Mouse (Mus musculus) heart, embryonic 12.5 days (tissue): ENCODE measurements around the gene Zfp961. TPM values are rescaled to one million over a fixed set of nuclear protein-coding genes. Genes with fewer than 3 reads are reported as not detected.
"Not testable (repeated sequence)": the region's sequence is repeated elsewhere in the genome, so short reads cannot be mapped to it uniquely, and the experiment has no call there.

ENCODE experiments used
- ATAC-seq: fragments of 200-750 bp; cut with Nextera tagmentation; 2 replicates; pipeline ENCODE4 v1.8.0; 2017; ENCODE audit warnings: moderate TSS enrichment, moderate library complexity; ENCODE audit not compliant: insufficient number of reproducible peaks, low FRiP score
- H3K27ac ChIP-seq: fragments of 300-500 bp; sonication (generic); 2 replicates; pipeline ENCODE4 v1.5.1; 2016; ENCODE audit warnings: mild to moderate bottlenecking, moderate library complexity; ENCODE audit not compliant: poor library complexity, severe bottlenecking
- H3K27me3 ChIP-seq: fragments of 300-500 bp; sonication (generic); replicated peaks from 2 replicates; pipeline ENCODE4 v1.6.1; 2016; ENCODE audit warnings: mild to moderate bottlenecking, moderate library complexity
- H3K36me3 ChIP-seq: fragments of 300-500 bp; sonication (generic); 2 replicates; pipeline ENCODE4 v1.6.1; 2016; ENCODE audit warnings: mild to moderate bottlenecking, moderate library complexity
- H3K4me1 ChIP-seq: fragments of 300-500 bp; sonication (generic); replicated peaks from 2 replicates; pipeline ENCODE4 v1.6.1; 2016; ENCODE audit warnings: mild to moderate bottlenecking
- H3K4me2 ChIP-seq: fragments of 300-500 bp; sonication (generic); 2 replicates; pipeline ENCODE4 v1.6.1; 2016; ENCODE audit warnings: mild to moderate bottlenecking, moderate library complexity
- H3K4me3 ChIP-seq: fragments of 300-500 bp; sonication (generic); 2 replicates; pipeline ENCODE4 v1.5.1; 2016; ENCODE audit warnings: mild to moderate bottlenecking
- H3K9ac ChIP-seq: fragments of 300-500 bp; sonication (generic); 2 replicates; pipeline ENCODE4 v1.6.1; 2016; ENCODE audit warnings: mild to moderate bottlenecking, moderate library complexity
- H3K9me3 ChIP-seq: fragments of 300-500 bp; sonication (generic); replicated peaks from 2 replicates; pipeline ENCODE4 v1.6.1; 2016; ENCODE audit warnings: mild to moderate bottlenecking, moderate library complexity
- WGBS: fragments of 180-500 bp; shearing (Covaris S2); methylation state at CpG from one replicate; pipeline ENCODE4 v1.1.7; 2016; 5-methylcytosine and 5-hydroxymethylcytosine counted together
- polyA plus RNA-seq: library from polyadenylated mRNA; unstranded; fragments of >200 nt; fragmentation: Nextera tagmentation; extraction: Ambion mirVana; gene quantifications from 2 replicates; pipeline ENCODE4 v1.2.1, GENCODE M21; 2016

Gene Zfp961
- polyA plus RNA-seq, 1 experiment from 2014 or later: 14.9 TPM

DNA sequence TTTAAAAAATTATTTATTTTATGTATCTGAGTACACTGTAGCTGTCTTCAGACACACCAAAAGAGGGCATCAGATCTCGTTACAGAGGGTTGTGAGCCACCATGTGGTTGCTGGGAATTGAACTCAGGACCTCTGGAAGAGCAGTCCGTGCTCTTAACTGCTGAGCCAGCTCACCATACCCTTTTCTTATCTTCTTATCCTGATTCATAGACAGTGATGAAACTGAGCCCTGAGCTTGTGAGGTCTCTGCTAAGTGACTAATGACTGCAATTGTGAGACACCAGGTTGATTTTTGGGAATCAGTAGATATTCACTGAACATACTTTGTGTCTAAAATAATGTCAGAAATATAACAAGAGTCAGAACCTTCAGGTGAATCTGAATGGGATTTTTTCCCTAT is 12.8 kb upstream of the Zfp961 start:
- not testable (repeated sequence) for H3K9me3 ChIP-seq, H3K27me3 ChIP-seq, H3K4me2 ChIP-seq, H3K27ac ChIP-seq, H3K9ac ChIP-seq, H3K4me3 ChIP-seq, H3K4me1 ChIP-seq, ATAC-seq
- 72% methylated on average over 2 of the region's 2 CpGs for WGBS
- peaks cover 10% of the 10 kb centered on the region for H3K36me3 ChIP-seq

DNA sequence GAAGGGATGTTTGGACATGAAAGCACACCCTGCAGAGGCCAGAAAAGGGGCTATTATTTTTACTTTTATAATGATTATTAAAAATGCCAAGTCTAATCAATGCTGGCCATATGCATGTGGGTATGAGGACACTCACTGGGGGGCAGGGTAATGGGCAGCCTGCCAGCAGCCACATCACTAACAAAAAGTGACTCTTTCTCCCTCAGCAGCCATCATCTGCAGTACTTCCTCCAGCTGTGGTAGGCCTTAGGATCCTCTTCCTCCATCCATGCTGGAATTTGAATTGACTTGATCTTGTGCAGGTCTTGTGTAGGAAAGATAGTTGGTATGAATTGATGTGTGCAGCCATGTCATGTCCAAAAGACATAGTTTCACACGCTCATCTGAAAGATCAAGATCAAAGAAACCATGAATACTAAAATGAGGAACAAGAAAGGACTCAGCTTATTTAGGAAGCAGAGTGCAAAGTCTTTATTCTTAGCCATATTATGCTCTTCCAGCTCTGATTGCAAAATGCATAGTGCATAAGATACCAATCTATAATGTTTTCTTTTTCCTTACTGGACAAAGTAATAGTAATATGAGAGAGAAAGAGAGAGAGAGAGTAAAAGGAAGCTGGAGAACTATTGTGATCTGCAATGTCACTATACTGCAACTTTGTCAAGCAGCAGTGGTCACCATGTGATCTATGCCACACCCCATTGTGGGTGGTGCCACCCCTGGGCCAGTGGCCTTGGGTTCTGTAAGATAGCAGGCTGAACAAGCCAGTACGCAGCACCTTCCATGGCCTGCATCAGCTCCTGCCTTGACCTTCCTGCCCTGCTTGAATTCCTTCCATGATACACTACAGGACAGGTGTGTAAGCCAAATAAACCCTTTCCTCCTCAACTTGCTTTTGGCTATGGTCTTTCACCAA is 10.3 kb upstream of the Zfp961 start:
- H3K4me1 ChIP-seq: no peaks in the 10 kb centered on the region
- ATAC-seq: peak; percentile 68; the same call in 1 of the 2 replicates
- no peak overlapping the region for H3K4me2 ChIP-seq
- H3K4me3 ChIP-seq: no peak overlapping the region
- H3K27ac ChIP-seq: no peak overlapping the region
- H3K9me3 ChIP-seq: no peaks in the 10 kb centered on the region
- 68% methylated on average over 2 of the region's 2 CpGs for WGBS
- no peak overlapping the region for H3K9ac ChIP-seq
- H3K36me3 ChIP-seq: no peaks in the 10 kb centered on the region
- peaks cover 3% of the 10 kb centered on the region; the same call in 1 of the 2 replicates for H3K27me3 ChIP-seq

DNA sequence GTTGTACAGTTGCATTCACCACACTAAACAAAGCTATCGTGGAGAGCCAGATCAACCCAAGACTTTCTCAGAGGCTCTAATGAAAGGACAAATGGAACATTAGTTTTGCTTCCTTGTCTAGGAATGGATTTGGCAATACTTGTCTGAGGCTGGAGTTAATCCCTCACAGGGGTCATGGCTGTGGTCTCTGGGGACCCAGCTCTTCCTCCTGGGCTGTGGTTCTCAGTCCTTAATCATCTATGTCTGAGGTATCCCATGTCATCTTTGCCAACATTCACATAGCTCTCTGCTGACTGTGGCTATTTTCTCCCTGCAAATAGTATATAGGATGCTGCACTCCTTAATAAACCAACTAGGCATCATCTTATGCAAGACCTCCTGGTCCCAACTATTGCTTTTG is 9.1 kb upstream of the Zfp961 start:
- ATAC-seq: no peak
- WGBS: 79% methylated on average over 1 of the region's 1 CpGs

DNA sequence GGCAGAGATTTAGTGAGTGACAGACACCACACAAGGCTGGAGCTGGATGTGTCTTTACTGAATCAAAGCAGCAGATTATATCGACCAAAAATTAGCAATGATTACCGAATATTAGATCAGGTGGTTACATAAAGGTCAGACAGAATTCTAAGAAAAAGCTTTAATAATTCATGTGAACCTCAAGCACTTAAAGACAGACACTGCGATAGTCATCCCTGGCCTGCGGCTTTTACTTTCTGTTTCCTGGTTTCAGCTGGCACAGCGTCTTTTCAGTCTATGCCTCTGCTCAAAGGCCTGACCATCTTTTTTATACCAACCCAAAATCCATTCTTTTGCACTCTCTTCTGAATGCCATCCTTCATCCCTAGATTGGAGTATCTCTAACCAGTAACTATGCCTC is 2.2 kb upstream of the Zfp961 start:
- H3K36me3 ChIP-seq: peaks cover 4% of the 10 kb centered on the region; the same call in 1 of the 2 replicates
- no peaks in the 10 kb centered on the region for H3K9me3 ChIP-seq
- no peak overlapping the region for H3K4me3 ChIP-seq
- ATAC-seq: no peak
- 82% methylated on average over 5 of the region's 5 CpGs for WGBS
- no peak overlapping the region for H3K4me2 ChIP-seq
- no peak overlapping the region for H3K9ac ChIP-seq
- peaks cover 11% of the 10 kb centered on the region for H3K4me1 ChIP-seq
- peaks cover 9% of the 10 kb centered on the region; the same call in 1 of the 2 replicates for H3K27me3 ChIP-seq
- no peak overlapping the region for H3K27ac ChIP-seq

More for the DNA sequence above, 9.1 kb upstream of the Zfp961 start:
- no peaks in the 10 kb centered on the region for H3K9me3 ChIP-seq
- no peak overlapping the region for H3K9ac ChIP-seq
- H3K27ac ChIP-seq: no peak overlapping the region
- no peak overlapping the region for H3K4me2 ChIP-seq
- no peak overlapping the region for H3K4me3 ChIP-seq
- no peaks in the 10 kb centered on the region for H3K4me1 ChIP-seq
- peaks cover 6% of the 10 kb centered on the region; the same call in 1 of the 2 replicates for H3K27me3 ChIP-seq
- no peaks in the 10 kb centered on the region for H3K36me3 ChIP-seq

DNA sequence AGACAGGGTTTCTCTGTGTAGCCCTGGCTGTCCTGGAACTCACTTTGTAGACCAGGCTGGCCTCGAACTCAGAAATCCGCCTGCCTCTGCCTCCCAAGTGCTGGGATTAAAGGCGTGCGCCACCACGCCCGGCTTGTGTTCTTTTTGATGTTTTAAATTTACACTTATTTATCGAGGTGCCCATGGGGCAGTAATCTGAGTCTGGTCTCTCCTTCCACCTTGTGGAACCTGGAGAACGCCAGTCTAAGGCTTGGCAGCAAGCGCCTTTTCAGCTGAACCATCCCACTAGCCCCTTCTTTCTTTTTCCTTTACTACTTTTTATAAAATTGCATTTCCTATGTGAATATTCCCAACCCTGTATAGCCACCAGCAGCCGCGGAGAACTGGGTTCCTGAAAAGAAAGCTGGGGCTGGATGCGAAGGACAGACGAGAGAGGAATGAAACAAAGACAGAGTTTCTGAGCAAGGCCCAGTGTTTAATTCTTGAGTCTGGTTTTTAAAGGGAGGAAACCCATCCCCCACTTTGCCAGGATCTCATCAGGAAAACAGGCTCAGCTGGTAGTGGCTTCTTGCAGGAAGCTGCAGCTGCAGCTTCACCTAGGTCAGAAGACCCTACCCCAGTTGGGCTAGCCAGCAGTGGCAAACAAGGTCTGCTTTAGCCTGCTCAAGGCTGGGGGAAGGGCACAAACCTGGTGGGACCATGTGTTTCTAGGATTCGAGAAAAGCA is 761 bp downstream of the Zfp961 start:
- no peak for ATAC-seq
- Histone ChIP-seq H3K36me3 (peaks cover 15% of the 10 kb centered on the region), H3K4me3 (peak overlapping the region; percentile 82), H3K27me3 (0 out of 2 replicates have a peak, but pooled peaks cover 3% of the 10 kb centered on the region), H3K9ac (peak overlapping the region; percentile 78), H3K4me1 (peaks cover 11% of the 10 kb centered on the region), H3K27ac (no peak overlapping the region; the same call in 1 of the 2 replicates), H3K9me3 (peaks cover 3% of the 10 kb centered on the region), H3K4me2 (peak overlapping the region; percentile 71)
- 38% methylated on average over 14 of the region's 14 CpGs for WGBS

DNA sequence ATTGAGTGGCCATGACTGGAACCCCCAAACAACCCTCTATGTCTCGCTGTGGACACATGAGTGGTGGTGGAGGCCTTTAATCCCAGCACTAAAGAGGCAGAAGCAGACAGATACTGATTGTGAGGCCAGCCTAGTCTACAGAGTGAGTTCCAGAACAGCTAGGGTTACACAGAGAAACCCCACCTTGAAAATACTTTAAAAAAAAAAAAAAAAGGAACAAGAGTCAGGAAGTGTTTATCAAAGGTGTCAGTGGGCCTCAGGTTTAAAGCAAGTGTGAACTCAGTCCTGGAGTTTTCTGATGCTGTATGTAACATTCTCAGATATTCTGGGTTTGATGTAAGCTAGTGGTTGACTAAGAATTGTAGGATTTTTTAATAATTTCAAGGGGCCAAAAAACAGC is 1.7 kb downstream of the Zfp961 start:
- 84% methylated on average over 1 of the region's 1 CpGs for WGBS
- Histone ChIP-seq H3K4me2 (peak overlapping the region; percentile 71; the same call in 1 of the 2 replicates), H3K9me3 (peaks cover 3% of the 10 kb centered on the region), H3K27me3 (0 out of 2 replicates have a peak, but pooled peaks cover 2% of the 10 kb centered on the region), H3K4me3 (no peak overlapping the region), H3K36me3 (peaks cover 15% of the 10 kb centered on the region), H3K9ac (0 out of 2 replicates have a peak overlapping the region, but pooled peaks have one; percentile 30), H3K27ac (no peak overlapping the region), H3K4me1 (peaks cover 11% of the 10 kb centered on the region)
- ATAC-seq: no peak

DNA sequence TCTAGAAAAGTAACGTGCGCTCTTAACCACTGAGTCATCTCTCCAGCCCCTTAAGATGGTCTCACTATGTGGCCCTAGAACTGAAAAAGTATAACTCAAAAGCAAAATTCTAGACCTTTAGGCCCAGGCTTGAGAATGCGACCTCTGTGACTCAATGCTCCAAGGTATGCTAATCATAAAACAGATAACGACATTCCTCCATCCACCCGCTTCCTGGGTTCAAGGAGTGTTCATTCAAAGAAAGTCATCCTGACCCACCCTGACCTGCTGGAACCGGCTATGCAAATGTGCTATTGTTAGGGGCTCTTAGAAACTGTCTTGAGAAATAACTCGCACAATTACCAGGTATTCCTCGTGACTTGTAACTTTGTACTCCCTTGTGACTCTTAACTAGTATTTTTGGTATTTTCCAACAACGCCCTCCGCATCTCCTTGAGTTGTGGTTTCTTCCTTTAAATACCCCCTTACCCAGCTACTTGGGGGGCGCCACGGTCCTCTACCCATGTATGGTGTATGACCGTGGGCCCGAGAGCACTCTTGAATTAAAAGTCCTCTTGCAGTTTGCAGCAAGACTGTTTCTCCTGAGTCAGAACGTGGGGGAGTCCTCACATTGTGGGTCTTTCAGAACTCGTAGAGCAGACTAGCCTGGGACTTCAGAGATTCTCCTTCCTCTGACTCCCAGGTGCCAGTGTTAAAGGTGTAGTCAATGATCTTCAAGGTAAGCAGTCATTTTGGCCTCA is 2.3 kb downstream of the Zfp961 start:
- not testable (repeated sequence) for H3K4me2 ChIP-seq, ATAC-seq, H3K27ac ChIP-seq, H3K27me3 ChIP-seq, H3K9ac ChIP-seq, H3K9me3 ChIP-seq, H3K4me3 ChIP-seq
- Histone ChIP-seq H3K4me1 (peaks cover 11% of the 10 kb centered on the region), H3K36me3 (peaks cover 15% of the 10 kb centered on the region)
- 91% methylated on average over 16 of the region's 16 CpGs for WGBS

DNA sequence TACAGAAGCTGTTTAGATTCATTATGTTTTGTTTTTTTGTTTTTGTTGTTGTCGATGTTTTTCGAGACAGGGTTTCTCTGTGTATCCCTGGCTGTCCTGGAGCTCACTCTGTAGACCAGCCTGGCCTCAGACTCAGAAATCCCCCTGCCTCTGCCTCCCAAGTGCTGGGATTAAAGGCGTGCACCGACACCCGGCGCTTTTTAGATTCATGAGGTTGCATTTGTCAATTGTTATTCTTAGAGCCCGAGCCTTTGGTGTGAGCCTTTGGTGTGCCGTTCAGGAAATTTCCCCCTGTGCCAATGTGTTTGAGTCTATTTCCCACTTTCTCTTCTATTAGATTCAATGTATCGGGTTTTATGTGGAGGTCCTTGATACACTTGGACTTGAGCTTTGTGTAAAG is 3.8 kb downstream of the Zfp961 start:
- Histone ChIP-seq H3K4me2 (no peak overlapping the region), H3K27me3 (no peaks in the 10 kb centered on the region), H3K9ac (no peak overlapping the region), H3K4me1 (peaks cover 11% of the 10 kb centered on the region), H3K27ac (no peak overlapping the region), H3K36me3 (peaks cover 15% of the 10 kb centered on the region), H3K9me3 (peaks cover 3% of the 10 kb centered on the region), H3K4me3 (no peak overlapping the region)
- 97% methylated on average over 9 of the region's 9 CpGs for WGBS
- no peak for ATAC-seq

DNA sequence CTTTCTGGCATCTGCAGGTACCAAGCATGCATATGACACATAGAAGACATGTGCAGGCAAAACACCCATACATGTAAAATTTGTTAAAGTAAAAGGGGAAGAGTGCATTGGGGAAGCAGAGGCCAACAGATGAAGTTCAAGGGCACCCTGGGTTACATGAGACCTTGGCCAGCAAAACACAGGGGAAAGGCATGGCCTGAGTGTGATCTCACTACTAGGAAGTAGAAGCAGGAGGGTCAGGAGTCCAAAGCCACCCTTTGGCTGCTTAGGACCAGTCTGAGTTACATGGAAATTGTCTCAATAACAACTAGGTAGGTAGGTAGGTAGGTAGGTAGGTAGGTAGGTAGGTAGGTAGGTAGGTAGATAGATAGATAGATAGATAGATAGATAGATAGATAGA is 9.6 kb downstream of the Zfp961 start:
- no peaks in the 10 kb centered on the region for H3K4me1 ChIP-seq
- no peak for ATAC-seq
- H3K4me2 ChIP-seq: no peak overlapping the region

DNA sequence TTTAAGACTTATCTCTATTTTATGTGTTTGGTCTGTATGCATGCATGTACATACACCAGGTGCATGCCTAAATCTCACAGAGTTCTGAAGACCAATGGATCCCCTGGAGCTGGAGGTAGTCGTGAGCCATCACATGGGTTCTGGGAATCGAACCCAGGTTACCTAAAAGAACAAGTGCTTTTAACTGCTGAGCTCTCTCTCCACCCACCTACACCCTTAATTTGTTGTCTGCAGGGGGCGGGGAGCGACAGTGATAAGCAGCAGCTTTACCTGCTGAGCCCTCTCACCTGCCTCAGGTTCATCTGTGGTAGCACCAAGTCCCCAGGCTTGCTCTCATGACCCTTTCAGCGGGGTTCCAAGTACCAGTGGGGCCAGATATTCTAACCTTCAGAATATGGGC is 11.0 kb downstream of the Zfp961 start:
- ATAC-seq: no peak
- Histone ChIP-seq H3K4me3 (no peak overlapping the region), H3K27me3 (no peaks in the 10 kb centered on the region), H3K4me1 (no peaks in the 10 kb centered on the region), H3K27ac (no peak overlapping the region), H3K9me3 (0 out of 2 replicates have a peak, but pooled peaks cover 2% of the 10 kb centered on the region), H3K36me3 (peaks cover 30% of the 10 kb centered on the region), H3K9ac (no peak overlapping the region), H3K4me2 (no peak overlapping the region)
- 86% methylated on average over 5 of the region's 5 CpGs for WGBS

More for the DNA sequence above, 9.6 kb downstream of the Zfp961 start:
- no peaks in the 10 kb centered on the region for H3K9me3 ChIP-seq
- H3K4me3 ChIP-seq: no peak overlapping the region
- no peak overlapping the region for H3K27ac ChIP-seq
- no peaks in the 10 kb centered on the region for H3K27me3 ChIP-seq
- peaks cover 19% of the 10 kb centered on the region for H3K36me3 ChIP-seq
- no peak overlapping the region for H3K9ac ChIP-seq
